Mouse (Mus musculus) small intestine, adult 2 months (tissue): ENCODE data around the gene Abcd3.

Experiments
- CTCF ChIP-seq: fragments of 200-500 bp; IDR thresholded peaks from 2 replicates; pipeline ENCODE4 v1.5.1; 2012; ENCODE audit warnings: low read depth, mild to moderate bottlenecking, control low read depth, inconsistent platforms, low read length, moderate library complexity, mixed read lengths; ENCODE audit not compliant: insufficient replicate concordance, insufficient read length; ENCODE audit errors: extremely low read depth
- POLR2A ChIP-seq: fragments of 200-500 bp; IDR thresholded peaks from 2 replicates; pipeline ENCODE4 v1.6.1; 2012; ENCODE audit warnings: low read depth, mild to moderate bottlenecking, control low read depth, inconsistent platforms, low read length, moderate library complexity

DNA sequence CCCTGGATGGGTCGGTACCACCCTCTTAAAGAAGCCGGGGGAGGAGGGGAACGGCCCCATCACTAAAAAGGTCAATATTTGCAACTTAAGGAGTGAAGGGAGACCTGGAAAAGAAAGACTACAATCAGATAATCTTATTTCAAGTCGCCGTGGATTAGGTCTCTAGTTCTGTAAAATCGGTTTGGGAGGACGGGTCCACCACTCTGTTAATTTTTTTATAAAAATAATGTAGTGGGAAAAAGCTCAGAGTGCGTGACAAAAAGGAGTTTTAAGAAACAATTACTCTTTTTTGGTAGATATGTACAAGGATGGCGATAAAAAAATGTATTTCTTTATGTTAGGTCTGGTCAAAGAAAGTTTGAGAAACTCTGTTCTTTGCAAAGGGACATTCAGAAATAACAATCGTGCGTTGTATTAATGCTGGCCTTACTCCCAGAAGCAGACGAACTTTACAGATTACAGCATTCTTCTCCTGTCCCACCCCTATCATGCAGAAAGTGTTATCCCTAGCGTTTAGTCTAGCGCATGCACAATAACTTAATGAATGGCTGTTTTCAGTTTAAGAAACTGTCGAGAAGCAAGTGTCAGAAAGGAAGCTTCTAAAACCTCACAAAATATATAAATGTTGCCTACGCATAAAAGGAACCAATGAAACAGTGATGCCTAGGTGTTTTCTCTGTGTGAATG is 590 bp upstream of the Abcd3 start:
- TF ChIP-seq POLR2A (no peak), CTCF (no peak)
